Mouse (Mus musculus) Patski (cell line): ENCODE results near the gene Golt1b. TPM values are rescaled to one million over a fixed set of nuclear protein-coding genes. Genes with fewer than 3 reads are reported as not detected.

Experiments used
- ATAC-seq: fragments of 100-300 bp; one replicate; pipeline ENCODE4 v1.8.0; 2021
- CTCF ChIA-PET: fragments of 350-600 bp; sonication (Branson Sonifier 250); formaldehyde crosslinking; loops from one replicate; lab custom pipeline; 2022; ENCODE audit warnings: inconsistent platforms; lab: Charles Lee
- POLR2A ChIA-PET: fragments of 350-600 bp; sonication (Branson Sonifier 250); formaldehyde crosslinking; loops from one replicate; lab custom pipeline; 2022; ENCODE audit warnings: antibody characterized with exemption, inconsistent platforms; lab: Charles Lee
- DNase-seq: peaks from one replicate; pipeline ENCODE4 v3.0.0-alpha.2; 2011; ENCODE audit warnings: low read depth, low spot score
- H3K27me3 ChIP-seq: fragments of 371-371 bp; one replicate; pipeline ENCODE4 v1.5.1; 2021
- CTCF ChIP-seq: fragments of 100-300 bp; IDR thresholded peaks from one replicate; pipeline ENCODE4 v1.5.1; 2021
- in situ Hi-C: fragments of 300-500 bp; cut with MboI; formaldehyde crosslinking; loops from 3 replicates; pipeline ENCODE4 v1.11.1; 2018; ENCODE audit warnings: low pct_unique_long_range_greater_than_20kb, mixed read lengths
- polyA plus RNA-seq: library from polyadenylated mRNA; unstranded; gene quantifications from one replicate; pipeline ENCODE4 v1.2.3, GENCODE M21; 2021

The Golt1b gene
- polyA plus RNA-seq, 1 experiment from 2014 or later = 44.6 TPM

- no peak for TF ChIP-seq CTCF
- ATAC-seq (no peak), DNase-seq (no peak)
- H3K27me3 ChIP-seq = no peaks in the 10 kb centered on the region
- CTCF ChIA-PET = no interaction called here
- in situ Hi-C loops = no loop called here
- POLR2A ChIA-PET = no interaction called here
These were observed 26.8 kb downstream of the Golt1b start for GRCm38 (mm10) chr6:142413845-142414244.

GRCm38 (mm10) chr6:142414597-142414996, 27.6 kb downstream of the Golt1b start:
- in situ Hi-C loops = no loop called here
- TF ChIP-seq CTCF = no peak
- ATAC-seq (no peak), DNase-seq (no peak)
- CTCF ChIA-PET = no interaction called here
- no peaks in the 10 kb centered on the region for H3K27me3 ChIP-seq
- POLR2A ChIA-PET = no interaction called here

- ATAC-seq (no peak), DNase-seq (no peak)
- in situ Hi-C loops = no loop called here
- no peak for TF ChIP-seq CTCF
- H3K27me3 ChIP-seq = peaks cover 16% of the 10 kb centered on the region
- ChIA-PET POLR2A (no interaction called here), CTCF (no interaction called here)
These were observed 38.0 kb downstream of the Golt1b start for GRCm38 (mm10) chr6:142424976-142425375.

- POLR2A ChIA-PET = no interaction called here
These were observed 42.1 kb downstream of the Golt1b start for GRCm38 (mm10) chr6:142429072-142429471.

GRCm38 (mm10) chr6:142451381-142451780, 64.4 kb downstream of the Golt1b start:
- in situ Hi-C loops = no loop called here
- CTCF ChIA-PET = interaction anchor here (1.0 kb wide), 1 partner anchor 8 kb away, joined by 3 read pairs; no protein-coding TSS in a partner anchor
- H3K27me3 ChIP-seq = no peaks in the 10 kb centered on the region
- DNase-seq (no peak), ATAC-seq (no peak)
- POLR2A ChIA-PET = no interaction called here
- TF ChIP-seq CTCF = no peak

More at GRCm38 (mm10) chr6:142429072-142429471, 42.1 kb downstream of the Golt1b start:
- TF ChIP-seq CTCF = no peak
- in situ Hi-C loops = no loop called here
- ATAC-seq (no peak), DNase-seq (no peak)
- peaks cover 6% of the 10 kb centered on the region for H3K27me3 ChIP-seq
- CTCF ChIA-PET = no interaction called here

DNA sequence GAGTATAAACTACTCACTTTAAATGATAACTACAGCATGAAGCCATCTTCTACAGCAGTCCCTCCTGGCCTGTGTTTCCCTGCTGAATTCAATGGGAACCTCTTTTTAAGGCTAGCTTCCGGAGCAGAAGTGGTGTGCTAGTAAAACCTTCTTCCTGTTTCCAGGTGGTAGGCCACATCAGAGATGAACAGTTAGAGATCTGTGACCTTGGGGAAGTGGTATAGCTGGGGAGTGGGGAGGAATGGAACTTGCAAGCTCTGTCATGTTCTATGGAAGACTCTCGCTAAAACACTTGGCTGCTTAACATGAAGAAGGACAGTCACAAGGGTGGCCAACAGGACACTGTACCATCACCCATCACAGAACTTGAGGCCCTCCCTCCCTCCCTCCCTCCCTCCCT, 66.3 kb downstream of the Golt1b start:
- no peaks in the 10 kb centered on the region for H3K27me3 ChIP-seq
- no peak for TF ChIP-seq CTCF
- in situ Hi-C loops = no loop called here
- ATAC-seq (no peak), DNase-seq (no peak)
- CTCF ChIA-PET = interaction anchor here (0.9 kb wide), 1 partner anchor 9 kb away, joined by 3 read pairs; no protein-coding TSS in a partner anchor
- POLR2A ChIA-PET = interaction anchor here (0.6 kb wide), 1 partner anchor 167 kb away, joined by 3 read pairs; no protein-coding TSS in a partner anchor

Other genes with a start within 250 kb of the Golt1b start
- gene Slco1a6, start 178.7 kb upstream of the Golt1b start, polyA plus RNA-seq = 25.1 TPM
- 0.35 TPM for gene Iapp, start 88.8 kb upstream of the Golt1b start, polyA plus RNA-seq
- 6.0 TPM for gene Slco1a5, start 64.2 kb upstream of the Golt1b start, polyA plus RNA-seq
- gene Pyroxd1, start 41.6 kb upstream of the Golt1b start, polyA plus RNA-seq = 33.0 TPM
- gene Recql, start 134 bp upstream of the Golt1b start, polyA plus RNA-seq = 16.1 TPM
- 0.06 TPM for gene Spx, start 26.2 kb downstream of the Golt1b start, polyA plus RNA-seq
- gene Gys2, start 85.9 kb downstream of the Golt1b start, polyA plus RNA-seq = not detected
- 1,843 TPM for gene Ldhb, start 120.7 kb downstream of the Golt1b start, polyA plus RNA-seq
- gene Kcnj8, start 184.4 kb downstream of the Golt1b start, polyA plus RNA-seq = not detected